Mouse (Mus musculus): ENCODE measurements around the gene 4930404N11Rik. TPM values are rescaled to one million over a fixed set of nuclear protein-coding genes. Genes with fewer than 3 reads are reported as not detected.
A peak's percentile ranks its signal among the peaks of the same experiment; 100 is the strongest.

Gene 4930404N11Rik
- polyA plus RNA-seq, 1 experiment from 2014 or later: 2.7 TPM

- no peaks in the 10 kb centered on the region for H3K27me3 ChIP-seq
- CTCF ChIA-PET: no interaction called here
- in situ Hi-C loops (cut with MboI; ENCODE audit: low pct_unique_long_range_greater_than_20kb): no loop called here
- no peak for TF ChIP-seq CTCF (IDR thresholded peaks at IDR 0.05)
- POLR2A ChIA-PET: interaction anchor here (1.4 kb wide), 1 partner anchor 9 kb away, joined by 4 read pairs; no protein-coding TSS in a partner anchor
- ATAC-seq (no peak), DNase-seq (ENCODE audit: low read depth, low spot score) (no peak)
Observed at GRCm38 (mm10) chr10:81366477-81367206, 1.0 kb upstream of the 4930404N11Rik start.

DNA sequence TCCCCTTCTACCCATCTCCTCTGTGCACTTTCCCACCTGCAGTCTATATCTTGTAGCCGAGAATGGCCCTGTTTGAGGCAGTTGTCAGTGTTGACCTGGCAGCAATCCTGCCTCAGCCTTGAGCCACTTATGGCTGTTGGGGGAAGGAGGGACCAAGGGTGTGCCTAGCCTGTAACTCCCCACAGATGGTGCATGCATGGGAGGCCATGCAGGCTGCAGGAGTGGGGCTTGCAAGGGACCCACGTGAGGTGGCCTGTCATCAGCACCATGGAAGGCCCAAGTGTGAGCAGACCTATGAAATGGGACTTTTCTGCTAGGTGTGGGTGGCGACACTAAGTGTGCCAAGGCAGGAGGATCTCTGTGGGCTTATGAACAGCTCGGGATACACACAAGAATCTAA, 543 bp downstream of the 4930404N11Rik start:
- CTCF ChIA-PET: no interaction called here
- H3K27me3 ChIP-seq: no peaks in the 10 kb centered on the region
- TF ChIP-seq CTCF (IDR thresholded peaks at IDR 0.05): no peak
- ATAC-seq: no peak
- POLR2A ChIA-PET: interaction anchor here (1.3 to 1.4 kb wide), 2 partner anchors 11 to 13 kb away, joined by 3 to 4 read pairs; partner anchors contain the start of gene Fzr1
- no peak for DNase-seq (ENCODE audit: low read depth, low spot score)
- in situ Hi-C loops (cut with MboI; ENCODE audit: low pct_unique_long_range_greater_than_20kb): no loop called here

DNA sequence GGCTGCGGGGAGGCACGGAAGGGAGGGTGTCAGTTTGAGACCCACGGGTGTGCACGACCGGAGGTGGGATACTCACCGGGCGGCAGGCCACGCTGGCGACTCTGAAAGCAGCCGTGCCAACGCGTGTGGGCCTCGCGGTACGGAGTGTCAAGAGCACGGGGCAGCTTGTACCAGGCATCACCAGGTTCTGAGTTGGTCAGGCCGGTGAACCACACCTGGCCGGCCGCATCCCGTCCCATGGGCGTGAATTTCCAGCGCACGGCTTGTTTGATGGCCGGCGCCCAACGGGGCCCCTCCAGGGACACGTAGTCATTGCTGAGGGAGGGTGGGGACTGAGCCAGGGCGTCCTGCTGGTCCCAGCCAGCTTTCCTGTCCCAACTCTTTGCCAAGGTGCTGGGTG, 950 bp downstream of the 4930404N11Rik start:
- no peak for TF ChIP-seq CTCF (IDR thresholded peaks at IDR 0.05)
- ATAC-seq: no peak
- no peaks in the 10 kb centered on the region for H3K27me3 ChIP-seq
- DNase-seq (ENCODE audit: low read depth, low spot score): no peak
- POLR2A ChIA-PET: interaction anchor here (1.3 kb wide), 1 partner anchor 13 kb away, joined by 3 read pairs; the partner anchor contains the start of gene Fzr1
- CTCF ChIA-PET: interaction anchor here (0.6 kb wide), 1 partner anchor 33 kb away, joined by 3 read pairs; no protein-coding TSS in a partner anchor
- in situ Hi-C loops (cut with MboI; ENCODE audit: low pct_unique_long_range_greater_than_20kb): no loop called here

- POLR2A ChIA-PET: interaction anchor here (1.3 kb wide), 1 partner anchor 14 kb away, joined by 3 read pairs; the partner anchor contains the start of gene Fzr1
- TF ChIP-seq CTCF (IDR thresholded peaks at IDR 0.05): no peak
- H3K27me3 ChIP-seq: no peaks in the 10 kb centered on the region
- no peak for ATAC-seq
- no peak for DNase-seq (ENCODE audit: low read depth, low spot score)
- in situ Hi-C loops (cut with MboI; ENCODE audit: low pct_unique_long_range_greater_than_20kb): no loop called here
- CTCF ChIA-PET: no interaction called here
Observed at GRCm38 (mm10) chr10:81363436-81364346, 1.9 kb downstream of the 4930404N11Rik start.

- DNase-seq (ENCODE audit: low read depth, low spot score) (no peak), ATAC-seq (no peak)
- ChIA-PET POLR2A (no interaction called here), CTCF (interaction anchor here (1.0 kb wide), 1 partner anchor 15 kb away, joined by 3 read pairs; no protein-coding TSS in a partner anchor)
- TF ChIP-seq CTCF (IDR thresholded peaks at IDR 0.05): no peak
- H3K27me3 ChIP-seq: no peaks in the 10 kb centered on the region
- in situ Hi-C loops (cut with MboI; ENCODE audit: low pct_unique_long_range_greater_than_20kb): no loop called here
Observed at GRCm38 (mm10) chr10:81362336-81362949, 3.2 kb downstream of the 4930404N11Rik start.

DNA sequence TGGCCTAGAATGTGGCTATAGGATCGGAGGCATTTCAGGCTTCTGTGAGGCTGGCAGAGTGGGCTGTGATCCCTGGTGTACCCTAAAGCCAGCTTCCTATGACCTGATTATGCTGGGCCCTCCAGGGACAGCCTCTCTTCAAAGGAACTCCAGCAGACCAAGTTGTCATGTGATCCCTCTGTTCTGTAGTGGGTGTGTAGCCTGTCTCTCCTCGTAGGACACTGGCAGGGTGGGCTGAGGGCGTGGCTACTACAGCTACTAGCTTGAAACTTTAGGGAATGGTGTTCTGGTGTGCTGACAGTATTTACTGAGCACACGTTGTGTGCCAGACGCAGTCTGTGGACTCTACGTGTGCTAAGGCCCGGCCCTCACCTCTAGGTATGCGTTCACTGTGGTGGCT, 4.9 kb downstream of the 4930404N11Rik start:
- TF ChIP-seq CTCF (IDR thresholded peaks at IDR 0.05): no peak
- DNase-seq (ENCODE audit: low read depth, low spot score) (no peak), ATAC-seq (no peak)
- no peaks in the 10 kb centered on the region for H3K27me3 ChIP-seq
- POLR2A ChIA-PET: interaction anchor here (1.2 kb wide), 1 partner anchor 17 kb away, joined by 3 read pairs; no protein-coding TSS in a partner anchor
- CTCF ChIA-PET: interaction anchor here (1.2 kb wide), 1 partner anchor 10 kb away, joined by 3 read pairs; the partner anchor contains the start of gene Hmg20b
- in situ Hi-C loops (cut with MboI; ENCODE audit: low pct_unique_long_range_greater_than_20kb): no loop called here

DNA sequence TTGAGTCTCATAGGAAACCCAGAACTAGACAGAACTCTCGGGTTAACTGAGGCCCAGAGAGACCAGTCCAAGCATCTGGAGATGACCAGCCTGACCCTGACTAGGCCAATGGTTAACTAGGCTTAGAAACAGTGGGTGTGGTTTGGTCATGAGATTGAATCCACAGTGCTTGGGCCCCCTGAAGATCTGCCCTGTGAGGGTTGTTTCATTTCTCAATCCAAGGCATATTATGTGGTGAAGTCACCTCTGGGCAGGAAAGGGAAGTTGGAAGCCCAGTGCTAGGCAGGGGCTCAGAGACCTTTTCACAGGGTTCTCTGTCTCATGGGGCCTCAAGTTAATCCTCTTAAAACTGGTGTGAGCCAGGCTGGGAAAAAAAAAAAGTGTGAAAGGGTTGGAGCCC, 6.8 kb downstream of the 4930404N11Rik start:
- in situ Hi-C loops (cut with MboI; ENCODE audit: low pct_unique_long_range_greater_than_20kb): no loop called here
- DNase-seq (ENCODE audit: low read depth, low spot score) (no peak), ATAC-seq (peak; percentile 20)
- no peak for TF ChIP-seq CTCF (IDR thresholded peaks at IDR 0.05)
- CTCF ChIA-PET: no interaction called here
- POLR2A ChIA-PET: no interaction called here
- H3K27me3 ChIP-seq: no peaks in the 10 kb centered on the region

- POLR2A ChIA-PET: interaction anchor here (0.8 kb wide), 1 partner anchor 68 kb away, joined by 4 read pairs; no protein-coding TSS in a partner anchor
- ATAC-seq (no peak), DNase-seq (ENCODE audit: low read depth, low spot score) (no peak)
Observed at GRCm38 (mm10) chr10:81358209-81358608, 7.4 kb downstream of the 4930404N11Rik start.

DNA sequence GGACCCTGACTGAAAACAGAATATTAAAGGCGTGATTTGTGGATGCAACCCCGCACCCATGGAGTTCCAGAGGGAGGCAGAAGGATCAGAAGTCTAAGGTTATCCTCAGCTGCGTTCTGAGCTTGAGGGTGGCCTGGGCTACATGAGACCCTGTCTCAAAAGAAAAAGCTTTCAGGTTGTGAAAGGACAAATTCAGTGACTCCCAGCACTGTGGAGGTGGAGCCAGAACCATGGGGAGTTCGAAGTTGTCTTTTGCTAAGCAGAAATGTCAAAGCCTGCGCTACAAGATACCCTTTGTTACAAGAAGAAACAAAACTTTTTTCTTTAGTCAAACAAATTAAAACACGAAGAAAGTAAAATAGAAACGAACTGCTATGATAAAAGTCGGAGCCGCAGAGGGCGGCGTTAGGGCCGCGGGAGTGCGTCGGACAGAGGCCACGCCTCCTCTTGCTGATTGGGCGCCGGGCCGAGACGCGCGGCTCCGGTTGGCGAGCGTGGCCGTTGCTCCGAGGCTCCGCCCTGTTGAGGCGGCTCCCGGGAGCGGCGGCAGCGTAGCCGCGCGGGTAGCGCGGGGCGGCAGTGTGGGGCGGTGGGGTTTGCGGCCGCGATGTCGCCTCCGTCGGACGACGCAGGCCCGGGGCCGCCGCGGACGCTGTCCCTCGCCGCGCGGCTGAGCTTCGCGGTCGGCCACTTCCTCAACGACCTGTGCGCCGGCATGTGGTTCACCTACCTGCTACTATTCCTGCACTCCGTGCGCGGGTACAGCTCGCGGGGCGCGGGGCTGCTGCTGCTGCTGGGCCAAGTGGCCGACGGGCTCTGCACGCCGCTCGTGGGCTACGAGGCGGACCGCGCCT, 8.4 kb downstream of the 4930404N11Rik start, which contains the start of gene Mfsd12:
Mfsd12 (plus strand) TSS at position 501 of the 854 bp plus-strand sequence.
- in situ Hi-C loops (cut with MboI; ENCODE audit: low pct_unique_long_range_greater_than_20kb): no loop called here
- TF ChIP-seq CTCF (IDR thresholded peaks at IDR 0.05): no peak
- ATAC-seq (peak; percentile 77), DNase-seq (ENCODE audit: low read depth, low spot score) (no peak)
- H3K27me3 ChIP-seq: no peaks in the 10 kb centered on the region
- ChIA-PET POLR2A (interaction anchor here (0.8 to 1.2 kb wide), 3 partner anchors 16 to 67 kb away, joined by 3 to 4 read pairs (median 3); partner anchors contain the start of gene Smim24), CTCF (no interaction called here)

More at GRCm38 (mm10) chr10:81358209-81358608, 7.4 kb downstream of the 4930404N11Rik start:
- no peaks in the 10 kb centered on the region for H3K27me3 ChIP-seq
- TF ChIP-seq CTCF (IDR thresholded peaks at IDR 0.05): no peak
- CTCF ChIA-PET: no interaction called here
- in situ Hi-C loops (cut with MboI; ENCODE audit: low pct_unique_long_range_greater_than_20kb): no loop called here

Data from Patski (cell line).